11 mouse cellular contexts compared by ENCODE assay signal in the genomic region with DNA sequence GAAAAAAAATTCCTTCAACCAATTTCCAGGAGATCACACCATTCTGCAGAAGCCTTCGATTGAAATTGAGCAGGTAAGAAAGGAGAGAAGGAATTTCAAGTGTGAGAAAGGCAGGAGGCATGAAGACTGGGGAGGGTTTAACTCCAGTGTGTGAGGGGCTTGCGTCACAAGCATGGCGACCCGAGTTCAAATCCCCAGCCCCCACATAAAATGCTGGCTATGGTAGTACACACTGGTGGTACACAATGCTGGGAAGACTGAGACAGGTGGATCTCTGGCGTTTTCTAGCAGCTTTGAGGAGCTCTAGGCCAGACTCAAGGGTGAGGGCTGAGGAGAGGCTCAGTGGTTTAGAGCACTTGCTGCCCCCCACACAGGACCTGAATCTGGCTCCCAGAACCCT.
A peak's percentile ranks its signal among the peaks of the same experiment; 100 is the strongest.
DNase-seq lines count a peak whose midpoint lies in the region; ATAC-seq lines count a peak whose summit lies in the region.
"Had no signal": no experiment of that assay in that cellular context is flagged by ENCODE, and none has a peak within 500 bp of the region (broad histone marks: within the 10 kb centered on the region; RNA-seq: fewer than 3 reads in every experiment).

No protein-coding gene starts in this region.

- no peaks in the 10 kb centered on the region for H3K9me3 ChIP-seq in heart, embryonic 16.5 days (replicated peaks; ENCODE audit: control insufficient read depth, low read length)
- no peaks in the 10 kb centered on the region for H3K9me3 ChIP-seq in embryonic facial prominence, embryonic 14.5 days (ENCODE audit: control insufficient read depth, low read length)
- H3K9me3 ChIP-seq in forebrain, embryonic 12.5 days: no peaks in the 10 kb centered on the region
- H3K9me3 ChIP-seq in limb, embryonic 10.5 days (replicated peaks): no peaks in the 10 kb centered on the region
- H3K9me3 ChIP-seq: liver, embryonic 12.5 days had no signal

- no peak for ATAC-seq in heart, embryonic 16.5 days (replicated peaks; ENCODE audit: extremely low read depth, insufficient read depth, low FRiP score)
- no peak for ATAC-seq in embryonic facial prominence, embryonic 14.5 days (ENCODE audit: low read depth)
- ATAC-seq in forebrain, embryonic 12.5 days (ENCODE audit: low FRiP score): peak; percentile 5; the same call in 1 of the 2 replicates
- ATAC-seq: liver, embryonic 12.5 days had no signal

- peak overlapping the region; percentile 68 for H3K27ac ChIP-seq in heart, embryonic 16.5 days (ENCODE audit: low read length)
- H3K27ac ChIP-seq in embryonic facial prominence, embryonic 14.5 days (replicated peaks; ENCODE audit: low read depth, low read length): 0 out of 2 replicates have a peak overlapping the region, but pooled peaks have one; percentile 56
- peak overlapping the region; percentile 80 for H3K27ac ChIP-seq in forebrain, embryonic 12.5 days
- peak overlapping the region; percentile 67 for H3K27ac ChIP-seq in limb, embryonic 10.5 days
- H3K27ac ChIP-seq: left cerebral cortex, adult 2 months; liver, embryonic 12.5 days had no signal

- peaks cover 12% of the 10 kb centered on the region for H3K4me1 ChIP-seq in heart, embryonic 16.5 days (ENCODE audit: control insufficient read depth, insufficient read depth, low read length)
- peaks cover 16% of the 10 kb centered on the region for H3K4me1 ChIP-seq in embryonic facial prominence, embryonic 14.5 days (ENCODE audit: control insufficient read depth, insufficient read depth, low read length)
- H3K4me1 ChIP-seq in forebrain, embryonic 12.5 days: peaks cover 19% of the 10 kb centered on the region
- peaks cover 18% of the 10 kb centered on the region for H3K4me1 ChIP-seq in limb, embryonic 10.5 days
- H3K4me1 ChIP-seq: liver, embryonic 12.5 days had no signal

- no peaks in the 10 kb centered on the region for H3K36me3 ChIP-seq in heart, embryonic 16.5 days (ENCODE audit: control insufficient read depth, insufficient read depth)
- no peaks in the 10 kb centered on the region for H3K36me3 ChIP-seq in embryonic facial prominence, embryonic 14.5 days (ENCODE audit: control insufficient read depth, insufficient read depth, low read length)
- H3K36me3 ChIP-seq in forebrain, embryonic 12.5 days (replicated peaks): no peaks in the 10 kb centered on the region
- no peaks in the 10 kb centered on the region for H3K36me3 ChIP-seq in limb, embryonic 10.5 days
- H3K36me3 ChIP-seq: G1E; liver, embryonic 12.5 days had no signal

- 0 out of 2 replicates have a peak overlapping the region, but pooled peaks have one; percentile 44 for H3K4me2 ChIP-seq in heart, embryonic 16.5 days (ENCODE audit: low read depth, low read length)
- H3K4me2 ChIP-seq in embryonic facial prominence, embryonic 14.5 days (ENCODE audit: low read depth, low read length): no peak overlapping the region
- H3K4me2 ChIP-seq in forebrain, embryonic 12.5 days: no peak overlapping the region
- H3K4me2 ChIP-seq: liver, embryonic 12.5 days had no signal

- intact Hi-C loops in left cerebral cortex, postnatal 4 days (cut with DNase I): no loop called here

- no peak overlapping the region for H3K4me3 ChIP-seq in heart, embryonic 16.5 days (ENCODE audit: low read length)
- no peak overlapping the region for H3K4me3 ChIP-seq in embryonic facial prominence, embryonic 14.5 days (ENCODE audit: low read depth, low read length)
- H3K4me3 ChIP-seq in forebrain, embryonic 12.5 days (replicated peaks): no peak overlapping the region
- no peak overlapping the region for H3K4me3 ChIP-seq in limb, embryonic 10.5 days
- H3K4me3 ChIP-seq: left cerebral cortex, adult 2 months; liver, embryonic 12.5 days had no signal

- H3K9ac ChIP-seq in heart, embryonic 16.5 days (ENCODE audit: low read length): no peak overlapping the region
- no peak overlapping the region for H3K9ac ChIP-seq in embryonic facial prominence, embryonic 14.5 days (ENCODE audit: low read depth, low read length)
- H3K9ac ChIP-seq in forebrain, embryonic 12.5 days: no peak overlapping the region
- H3K9ac ChIP-seq: liver, embryonic 12.5 days had no signal

- WGBS in heart, embryonic 16.5 days: 81% methylated on average over 5 of the region's 5 CpGs
- 83% methylated on average over 5 of the region's 5 CpGs for WGBS in embryonic facial prominence, embryonic 14.5 days
- WGBS in forebrain, embryonic 12.5 days: 79% methylated on average over 5 of the region's 5 CpGs
- 83% methylated on average over 5 of the region's 5 CpGs for WGBS in limb, embryonic 10.5 days

- DNase-seq in heart, adult 8-10 months (ENCODE audit: low spot score): no peak
- DNase-seq in embryonic facial prominence, embryonic 14.5 days (ENCODE audit: low spot score): no peak
- no peak for DNase-seq in limb, embryonic 10.5 days (ENCODE audit: low spot score)
- no peak for DNase-seq in cerebellum, adult 11 months
- DNase-seq in urinary bladder, postnatal 25 days (ENCODE audit: low spot score): no peak
- DNase-seq in left cerebral cortex, postnatal 4 days: no peak

- H3K27me3 ChIP-seq in heart, embryonic 16.5 days (ENCODE audit: control insufficient read depth, insufficient read depth, low read length): no peaks in the 10 kb centered on the region
- H3K27me3 ChIP-seq in embryonic facial prominence, embryonic 14.5 days (replicated peaks; ENCODE audit: control insufficient read depth, insufficient read depth, low read length): no peaks in the 10 kb centered on the region
- H3K27me3 ChIP-seq in forebrain, embryonic 12.5 days: peaks cover 8% of the 10 kb centered on the region
- no peaks in the 10 kb centered on the region for H3K27me3 ChIP-seq in limb, embryonic 10.5 days (ENCODE audit: low read depth, poor library complexity, severe bottlenecking)
- H3K27me3 ChIP-seq: liver, embryonic 12.5 days had no signal
